Mouse (Mus musculus): ENCODE data around the gene Fam205a1.

DNA sequence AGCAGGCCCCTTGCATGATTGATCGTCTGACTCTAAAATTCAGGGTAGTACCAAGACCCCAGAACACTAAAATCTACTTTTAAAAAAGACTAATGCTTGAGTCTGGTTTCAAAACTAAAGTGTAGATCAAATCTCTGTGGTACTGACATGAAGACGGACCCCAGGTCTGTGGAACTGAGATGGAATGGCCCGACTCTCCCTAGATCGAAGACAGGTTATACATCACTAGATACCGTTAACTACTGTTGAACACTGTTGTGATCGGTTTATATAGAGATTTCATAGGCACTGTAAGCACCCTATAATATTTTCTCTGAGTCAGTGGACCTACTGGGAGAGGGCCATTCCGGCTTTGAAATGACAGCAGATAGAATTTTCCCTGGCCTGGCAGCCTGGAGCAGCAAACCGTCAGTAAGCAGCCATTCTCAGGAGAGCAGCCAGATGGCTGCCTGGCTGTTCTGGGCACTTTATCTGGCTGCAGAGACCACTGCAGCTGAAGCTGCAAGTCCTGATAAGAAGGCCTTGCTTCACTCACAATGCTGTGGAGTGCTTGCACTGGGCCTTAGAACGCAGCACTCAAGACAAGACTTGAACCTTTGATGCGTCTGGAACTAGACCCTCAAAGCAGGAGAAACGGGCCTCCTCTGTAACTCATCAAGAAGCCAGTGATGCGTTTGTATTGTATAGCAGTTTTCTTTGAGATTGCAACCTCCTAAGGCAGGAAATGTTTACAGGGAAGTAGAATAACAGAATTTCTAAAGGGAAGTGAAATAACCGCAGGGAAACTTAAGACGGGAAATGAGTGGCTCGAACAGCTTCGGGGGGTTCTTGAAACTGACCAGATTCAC is 26.4 kb upstream of the Fam205a1 start:
- TF ChIP-seq POLR2A (IDR thresholded peaks at IDR 0.05; ENCODE audit: borderline replicate concordance, extremely low read depth, low read depth, low read length) (no peak), CTCF (IDR thresholded peaks at IDR 0.05; ENCODE audit: insufficient read depth, low read length) (no peak)

Measured in lung, adult 2 months (tissue).